ENCODE assay signal across 23 mouse cellular contexts in the genomic region with DNA sequence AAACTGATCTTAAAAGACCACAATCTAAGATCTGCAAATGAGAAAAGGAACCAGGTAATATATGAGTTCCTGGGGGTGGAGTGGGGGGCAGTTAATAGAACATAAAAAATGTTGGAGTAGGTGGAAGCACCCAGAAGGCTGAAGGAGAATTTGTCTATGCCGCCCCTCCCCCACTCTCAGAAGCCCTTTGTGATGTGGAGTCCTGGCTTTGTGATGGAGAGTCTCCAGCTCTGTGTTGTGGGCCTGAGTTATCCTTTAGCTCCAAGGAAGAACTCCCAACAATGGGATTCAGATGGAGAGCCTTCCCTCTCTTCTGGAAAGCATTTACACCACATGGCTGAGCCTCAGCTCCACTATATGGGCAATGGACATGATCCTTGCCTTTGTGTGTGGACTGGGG. TPM values are rescaled to one million over a fixed set of nuclear protein-coding genes. Genes with fewer than 3 reads are reported as not detected.
"Had no signal": no experiment of that assay in that cellular context is flagged by ENCODE, and none has a peak within 500 bp of the region (broad histone marks: within the 10 kb centered on the region; RNA-seq: fewer than 3 reads in every experiment).

A gene (plus strand): TSS at position 216 of the 400 bp plus-strand sequence.

- DNase-seq: liver, postnatal 0 days; lung, adult 2 months; lung, postnatal 14 days; lung, postnatal 36 days; right cerebral cortex, postnatal 14 days; thymus, adult 2 months; thymus, postnatal 25 days; thymus, postnatal 4 days had no signal

- ATAC-seq: liver, postnatal 0 days; lung, postnatal 0 days; midbrain, embryonic 13.5 days; midbrain, embryonic 15.5 days had no signal

- H3K36me3 ChIP-seq: liver, embryonic 15.5 days; lung, embryonic 15.5 days; midbrain, embryonic 13.5 days; midbrain, embryonic 15.5 days; neural tube, embryonic 12.5 days; stomach, embryonic 15.5 days had no signal

- H3K4me2 ChIP-seq: liver, embryonic 15.5 days; lung, embryonic 15.5 days; midbrain, embryonic 11.5 days; midbrain, embryonic 13.5 days; midbrain, embryonic 15.5 days; neural tube, embryonic 12.5 days; stomach, embryonic 15.5 days had no signal

- H3K4me3 ChIP-seq: liver, embryonic 15.5 days; lung, embryonic 15.5 days; megakaryocyte, embryonic 14.5 days; midbrain, embryonic 13.5 days; midbrain, embryonic 15.5 days; neural tube, embryonic 12.5 days; stomach, embryonic 15.5 days had no signal

- H3K27ac ChIP-seq: liver, embryonic 15.5 days; lung, embryonic 15.5 days; macrophage; midbrain, embryonic 13.5 days; midbrain, embryonic 15.5 days; neural tube, embryonic 12.5 days; stomach, embryonic 15.5 days; stomach, postnatal 0 days had no signal

- H3K9me3 ChIP-seq: liver, embryonic 15.5 days; lung, embryonic 15.5 days; megakaryocyte, embryonic 14.5 days; midbrain, embryonic 13.5 days; midbrain, embryonic 15.5 days; neural tube, embryonic 12.5 days; stomach, embryonic 15.5 days had no signal

- H3K9ac ChIP-seq: liver, embryonic 15.5 days; liver, postnatal 0 days; lung, embryonic 15.5 days; midbrain, embryonic 13.5 days; midbrain, embryonic 15.5 days; neural tube, embryonic 12.5 days; stomach, embryonic 15.5 days had no signal

- H3K4me1 ChIP-seq: liver, embryonic 15.5 days; lung, embryonic 15.5 days; megakaryocyte, embryonic 14.5 days; midbrain, embryonic 13.5 days; midbrain, embryonic 15.5 days; neural tube, embryonic 12.5 days; stomach, embryonic 15.5 days had no signal

- H3K27me3 ChIP-seq: liver, embryonic 15.5 days; lung, embryonic 15.5 days; megakaryocyte, embryonic 14.5 days; midbrain, embryonic 13.5 days; midbrain, embryonic 15.5 days; neural tube, embryonic 12.5 days; stomach, embryonic 15.5 days had no signal

RNA-seq across cellular contexts. Expression of the gene that starts here (rescaled TPM):
- polyA plus RNA-seq: liver, embryonic 15.5 days; liver, postnatal 0 days; lung, adult 2 months; lung, embryonic 15.5 days; lung, postnatal 0 days; macrophage; midbrain, embryonic 11.5 days; midbrain, embryonic 13.5 days; midbrain, embryonic 15.5 days; midbrain, postnatal 0 days; neural tube, embryonic 12.5 days; neural tube, embryonic 14.5 days; spleen, adult 2 months; stomach, embryonic 15.5 days; stomach, postnatal 0 days; thymus, adult 2 months; urinary bladder, adult 2 months had no signal
